Mouse (Mus musculus) MEL (cell line): ENCODE measurements around the gene Kirrel3. TPM values are rescaled to one million over a fixed set of nuclear protein-coding genes. Genes with fewer than 3 reads are reported as not detected.

ENCODE experiments used
- DNase-seq: peaks from one replicate; pipeline ENCODE4 v3.0.0; 2011; ENCODE audit warnings: low read depth, low spot score
- H3K27ac ChIP-seq: 2 replicates; pipeline ENCODE4 v1.5.1; 2012; ENCODE audit warnings: low read depth, mild to moderate bottlenecking, control low read depth, low read length, moderate library complexity; ENCODE audit not compliant: control insufficient read depth
- H3K27me3 ChIP-seq, 2 experiments: fragments of 150-350 bp in 1 of 2; sonication (generic) in 1 of 2; 2 replicates each; pipeline ENCODE4 v1.6.1; 2012; ENCODE audit warnings: low read length in 2 of 2, mild to moderate bottlenecking in 2 of 2, improper control_type of control experiment in 1 of 2, moderate library complexity in 1 of 2; ENCODE audit not compliant: insufficient read depth in 2 of 2, control insufficient read depth in 1 of 2
- H3K36me3 ChIP-seq, 2 experiments: 2 replicates each; pipeline ENCODE4 v1.6.1; 2012 to 2014; ENCODE audit warnings: low read length in 2 of 2, improper control_type of control experiment in 1 of 2, inconsistent platforms in 1 of 2, mild to moderate bottlenecking in 1 of 2; ENCODE audit not compliant: insufficient read depth in 2 of 2, control insufficient read depth in 1 of 2
- H3K4me1 ChIP-seq, 2 experiments: fragments of 150-350 bp in 1 of 2; sonication (generic) in 1 of 2; 2 replicates each; pipeline ENCODE4 v1.6.1; 2012; ENCODE audit warnings: low read length in 2 of 2, improper control_type of control experiment in 1 of 2, mild to moderate bottlenecking in 1 of 2; ENCODE audit not compliant: insufficient read depth in 2 of 2, control insufficient read depth in 1 of 2
- H3K4me3 ChIP-seq, 2 experiments: fragments of 150-350 bp in 1 of 2; sonication (generic) in 1 of 2; 2 replicates each; pipeline ENCODE4 v1.5.1; 2012; ENCODE audit warnings: low read depth in 2 of 2, low read length in 2 of 2, mild to moderate bottlenecking in 2 of 2, moderate library complexity in 2 of 2, control low read depth in 1 of 2, improper control_type of control experiment in 1 of 2; ENCODE audit not compliant: control insufficient read depth in 1 of 2, insufficient read depth in 1 of 2
- H3K79me2 ChIP-seq: 2 replicates; pipeline ENCODE4 v1.6.1; 2012; ENCODE audit warnings: mild to moderate bottlenecking, low read length, moderate library complexity; ENCODE audit not compliant: control insufficient read depth, poor library complexity, insufficient read depth
- H3K9ac ChIP-seq: 2 replicates; pipeline ENCODE4 v1.6.1; 2012; ENCODE audit warnings: low read depth, mild to moderate bottlenecking, control low read depth, low read length, moderate library complexity; ENCODE audit not compliant: control insufficient read depth, poor library complexity, severe bottlenecking
- H3K9me3 ChIP-seq: fragments of 150-350 bp; sonication (generic); replicated peaks from 2 replicates; pipeline ENCODE4 v1.6.1; 2012; ENCODE audit warnings: mild to moderate bottlenecking, low read length, improper control_type of control experiment, moderate library complexity; ENCODE audit not compliant: insufficient read depth
- CHD1 ChIP-seq: IDR thresholded peaks from 2 replicates; pipeline ENCODE4 v1.6.1; 2012; ENCODE audit warnings: low read depth, mild to moderate bottlenecking, inconsistent platforms, low read length, improper control_type of control experiment
- CHD2 ChIP-seq: IDR thresholded peaks from 2 replicates; pipeline ENCODE4 v1.6.1; 2011; ENCODE audit warnings: low read length, improper control_type of control experiment
- E2F4 ChIP-seq: IDR thresholded peaks from 2 replicates; pipeline ENCODE4 v1.6.1; 2011; ENCODE audit warnings: low read depth, low read length, improper control_type of control experiment, borderline replicate concordance
- ELF1 ChIP-seq: IDR thresholded peaks from 2 replicates; pipeline ENCODE4 v1.6.1; 2014; ENCODE audit warnings: low read depth, mild to moderate bottlenecking, inconsistent platforms, low read length, improper control_type of control experiment, moderate library complexity
- EP300 ChIP-seq, 2 experiments: IDR thresholded peaks; 2 replicates each; pipeline ENCODE4 v1.6.1; 2011; ENCODE audit warnings: improper control_type of control experiment in 2 of 2, low read length in 2 of 2, low read depth in 1 of 2, mild to moderate bottlenecking in 1 of 2
- GABPA ChIP-seq: IDR thresholded peaks from 2 replicates; pipeline ENCODE4 v1.6.1; 2012; ENCODE audit warnings: low read depth, mild to moderate bottlenecking, inconsistent platforms, low read length, improper control_type of control experiment, moderate library complexity
- GATA1 ChIP-seq: IDR thresholded peaks from 2 replicates; pipeline ENCODE4 v1.6.1; 2011; ENCODE audit warnings: low read depth, low read length, improper control_type of control experiment
- HCFC1 ChIP-seq: IDR thresholded peaks from 2 replicates; pipeline ENCODE4 v1.6.1; 2012; ENCODE audit warnings: low read depth, mild to moderate bottlenecking, inconsistent platforms, low read length, improper control_type of control experiment, moderate library complexity
- JUND ChIP-seq: IDR thresholded peaks from 2 replicates; pipeline ENCODE4 v1.6.1; 2011; ENCODE audit warnings: low read depth, mild to moderate bottlenecking, improper control_type of control experiment, low read length
- MEF2A ChIP-seq: IDR thresholded peaks from 2 replicates; pipeline ENCODE4 v1.6.1; 2014; ENCODE audit warnings: low read depth, mild to moderate bottlenecking, inconsistent platforms, low read length, improper control_type of control experiment; ENCODE audit not compliant: poor library complexity, insufficient replicate concordance, severe bottlenecking; ENCODE audit errors: extremely low read depth
- MYC ChIP-seq: IDR thresholded peaks from 2 replicates; pipeline ENCODE4 v1.6.1; 2011; ENCODE audit warnings: low read depth, mild to moderate bottlenecking, low read length, improper control_type of control experiment, moderate library complexity
- NRF1 ChIP-seq: IDR thresholded peaks from 2 replicates; pipeline ENCODE4 v1.6.1; 2014; ENCODE audit warnings: low read depth, mild to moderate bottlenecking, inconsistent platforms, low read length, improper control_type of control experiment, moderate library complexity; ENCODE audit not compliant: poor library complexity, insufficient read depth, severe bottlenecking
- RCOR1 ChIP-seq: IDR thresholded peaks from 2 replicates; pipeline ENCODE4 v1.6.1; 2012; ENCODE audit warnings: low read depth, mild to moderate bottlenecking, inconsistent platforms, low read length, improper control_type of control experiment
- TBP ChIP-seq: IDR thresholded peaks from 2 replicates; pipeline ENCODE4 v1.8.0; 2011; ENCODE audit warnings: low read depth, low read length, improper control_type of control experiment
- ZC3H11A ChIP-seq: IDR thresholded peaks from 2 replicates; pipeline ENCODE4 v1.6.1; 2012; ENCODE audit warnings: low read depth, mild to moderate bottlenecking, inconsistent platforms, low read length, improper control_type of control experiment
- polyA plus RNA-seq, 2 experiments: library from polyadenylated mRNA; stranded (reverse) in 1 of 2; unstranded in 1 of 2; fragments of >175 nt in 1 of 2; fragments of >200 nt in 1 of 2; gene quantifications; 2 replicates each; pipeline versions ENCODE4 v1.2.1 to v1.2.4; 2012; ENCODE audit warnings: low replicate concordance in 2 of 2, low read depth in 1 of 2; ENCODE audit not compliant: insufficient read length in 2 of 2, insufficient read depth in 1 of 2, missing spikeins in 1 of 2
- total RNA-seq: library from RNA; depleted of rRNA; stranded (reverse); fragments of 300-350 nt; gene quantifications from 2 replicates; pipeline ENCODE4 v1.2.3, GENCODE M21; 2012

The Kirrel3 gene
- total and polyA plus RNA-seq, 3 experiments = 0.06 TPM; not detected in 2

DNA sequence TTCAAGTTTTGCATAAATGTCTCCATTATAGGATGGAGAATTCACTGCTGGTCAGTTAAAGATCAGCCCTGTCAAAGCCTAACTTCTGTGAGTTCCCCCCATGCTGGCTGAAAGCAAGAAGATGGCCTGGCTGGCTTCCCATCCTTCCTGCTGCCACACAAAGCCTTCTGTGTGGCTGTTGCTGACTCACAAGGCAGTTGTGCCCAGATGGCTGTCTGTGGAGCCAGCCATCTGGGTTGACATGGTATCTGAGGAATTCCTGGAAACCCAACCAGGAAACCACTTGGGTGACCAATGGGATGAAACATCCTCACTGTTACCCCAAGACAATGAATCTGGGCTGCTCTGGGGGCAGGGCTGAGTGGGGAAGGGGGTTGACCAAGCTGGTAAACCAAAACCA is 500.5 kb downstream of the Kirrel3 start:
- no peak overlapping the region for H3K4me3 ChIP-seq
- no peaks in the 10 kb centered on the region for H3K36me3 ChIP-seq
- H3K9ac ChIP-seq = no peak overlapping the region
- H3K79me2 ChIP-seq = no peaks in the 10 kb centered on the region
- H3K27ac ChIP-seq = no peak overlapping the region
- no peaks in the 10 kb centered on the region for H3K4me1 ChIP-seq
- DNase-seq = no peak
- no peaks in the 10 kb centered on the region for H3K27me3 ChIP-seq
- TF ChIP-seq JUND (no peak), CHD2 (no peak), MYC (no peak), NRF1 (no peak), GABPA (no peak), ZC3H11A (no peak), EP300 (IDR thresholded peaks at IDR 0.05; ENCODE audit: low read depth in 1 of 2, low read length in 2 of 2) (no peak), GATA1 (no peak), RCOR1 (no peak), HCFC1 (no peak), TBP (no peak)
- H3K9me3 ChIP-seq = no peaks in the 10 kb centered on the region

DNA sequence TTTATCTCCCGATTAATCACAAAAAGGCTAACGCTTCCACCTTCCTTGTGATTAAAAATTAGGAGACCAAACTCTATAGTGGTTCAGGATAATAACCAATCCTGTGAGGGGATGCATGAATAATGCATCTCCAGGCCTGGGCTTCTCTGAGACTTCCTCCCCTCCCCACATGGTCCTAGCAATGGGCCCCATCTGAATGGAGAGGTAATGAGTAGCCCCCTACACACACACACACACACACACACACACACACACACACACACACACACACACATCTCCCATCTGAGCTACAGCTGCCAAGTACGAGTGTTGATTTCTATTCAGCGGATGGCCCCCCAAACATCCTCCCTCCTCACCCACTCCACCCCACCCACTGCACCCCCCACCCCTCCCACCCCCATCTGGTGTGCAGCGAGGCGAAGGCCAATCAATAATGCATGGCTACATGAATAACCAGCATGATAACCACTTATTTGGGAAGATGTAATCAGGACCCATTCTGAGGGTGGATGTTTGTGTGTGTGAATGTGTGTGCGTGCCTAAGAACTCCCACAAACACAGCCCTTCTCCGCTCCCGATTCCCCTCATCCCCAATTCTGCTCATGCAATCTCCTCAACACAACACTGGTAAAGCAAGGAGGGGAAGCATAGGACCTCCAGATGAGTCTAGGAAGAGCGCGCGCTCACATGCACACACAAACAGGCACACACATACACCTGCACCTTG is 501.9 kb downstream of the Kirrel3 start:
- Histone ChIP-seq H3K79me2 (no peaks in the 10 kb centered on the region), H3K4me3 (no peak overlapping the region), H3K9me3 (no peaks in the 10 kb centered on the region), H3K36me3 (no peaks in the 10 kb centered on the region), H3K9ac (no peak overlapping the region), H3K27me3 (no peaks in the 10 kb centered on the region), H3K4me1 (no peaks in the 10 kb centered on the region), H3K27ac (no peak overlapping the region)
- TF ChIP-seq TBP (no peak), ELF1 (no peak), MEF2A (no peak), CHD2 (no peak), E2F4 (no peak), CHD1 (no peak)
- no peak for DNase-seq
